Mouse (Mus musculus) left cerebral cortex, adult 18-20 months (tissue): ENCODE data around the gene Lyrm7. TPM values are rescaled to one million over a fixed set of nuclear protein-coding genes. Genes with fewer than 3 reads are reported as not detected.

Experiments
- DNase-seq, 2 experiments: peaks; one replicate each; pipeline ENCODE4 v3.0.0; 2021 to 2022; ENCODE audit warnings: low spot score in 2 of 2, mixed read lengths in 1 of 2
- total RNA-seq, 2 experiments: library from RNA; stranded (reverse); gene quantifications; 2 replicates each; pipeline ENCODE4 v1.2.3; 2021

Lyrm7 gene
- total RNA-seq, 2 experiments from 2014 or later = 30.1 to 31.1 TPM

- no peak for DNase-seq
These were observed 9.1 kb downstream of the Lyrm7 start for GRCm38 (mm10) chr11:54851656-54852055.

GRCm38 (mm10) chr11:54849961-54850758 lies 10.6 kb downstream of the Lyrm7 start:
- no peak for DNase-seq

- DNase-seq = peak; percentile 23 to 43
These were observed 15.0 kb downstream of the Lyrm7 start for GRCm38 (mm10) chr11:54845470-54846442.

GRCm38 (mm10) chr11:54844959-54845358 lies 15.8 kb downstream of the Lyrm7 start:
- DNase-seq = no peak

GRCm38 (mm10) chr11:54844424-54844823 lies 16.3 kb downstream of the Lyrm7 start:
- DNase-seq = no peak

- no peak for DNase-seq
These were observed 19.8 kb downstream of the Lyrm7 start for GRCm38 (mm10) chr11:54840891-54841290.

GRCm38 (mm10) chr11:54839696-54840095 lies 21.0 kb downstream of the Lyrm7 start:
- no peak for DNase-seq

- DNase-seq = peak; percentile 26 to 34
These were observed 24.6 kb downstream of the Lyrm7 start for GRCm38 (mm10) chr11:54836106-54836505.

GRCm38 (mm10) chr11:54834596-54834995 lies 26.1 kb downstream of the Lyrm7 start:
- no peak for DNase-seq

GRCm38 (mm10) chr11:54833833-54834232 lies 26.9 kb downstream of the Lyrm7 start:
- DNase-seq = peak; percentile 73 to 87

GRCm38 (mm10) chr11:54826819-54827218 lies 33.9 kb downstream of the Lyrm7 start:
- no peak for DNase-seq

- DNase-seq = no peak
These were observed 34.9 kb downstream of the Lyrm7 start for GRCm38 (mm10) chr11:54825774-54826173.

GRCm38 (mm10) chr11:54823467-54823866 lies 37.2 kb downstream of the Lyrm7 start:
- peak; percentile 32 to 39 for DNase-seq

- no peak for DNase-seq
These were observed 41.2 kb downstream of the Lyrm7 start for GRCm38 (mm10) chr11:54819489-54819888.

- DNase-seq = no peak
These were observed 43.3 kb downstream of the Lyrm7 start for GRCm38 (mm10) chr11:54817449-54817848.

- no peak for DNase-seq
These were observed 45.1 kb downstream of the Lyrm7 start for GRCm38 (mm10) chr11:54815659-54816058.

GRCm38 (mm10) chr11:54812812-54813516 lies 47.8 kb downstream of the Lyrm7 start:
- peak; percentile 33 to 55 for DNase-seq

- DNase-seq = no peak
These were observed 48.4 kb downstream of the Lyrm7 start for GRCm38 (mm10) chr11:54812314-54812713.

- DNase-seq = no peak
These were observed 49.7 kb downstream of the Lyrm7 start for GRCm38 (mm10) chr11:54811054-54811453.

- DNase-seq = no peak
These were observed 51.1 kb downstream of the Lyrm7 start for GRCm38 (mm10) chr11:54809582-54809981.

GRCm38 (mm10) chr11:54808177-54808576 lies 52.5 kb downstream of the Lyrm7 start:
- no peak for DNase-seq
